Mouse (Mus musculus): ENCODE results near the gene C330007P06Rik.

- TF ChIP-seq CTCF (IDR thresholded peaks at IDR 0.05; ENCODE audit: control insufficient read depth, insufficient read depth, insufficient replicate concordance, low read depth, low read length) = no peak
- TF ChIP-seq POLR2A (IDR thresholded peaks at IDR 0.05; ENCODE audit: control insufficient read depth, low read depth, low read length) = no peak
Measured at GRCm38 (mm10) chrX:36917749-36918148, 43.8 kb upstream of the C330007P06Rik start.
